Mouse (Mus musculus): ENCODE measurements around the gene Ccdc120. TPM values are rescaled to one million over a fixed set of nuclear protein-coding genes. Genes with fewer than 3 reads are reported as not detected.

Ccdc120 gene
- total and polyA plus RNA-seq, 2 experiments: 0.37 to 1.1 TPM

- TF ChIP-seq CTCF (IDR thresholded peaks at IDR 0.05; ENCODE audit: low read depth, low read length) (no peak), POLR2A (IDR thresholded peaks at IDR 0.05; ENCODE audit: extremely low read depth, insufficient read depth, low read length) (peak; percentile 69)
- under 1% methylated on average over 33 of the region's 33 CpGs for WGBS
- peaks cover 2% of the 10 kb centered on the region; the same call in 1 of the 2 replicates for H3K79me2 ChIP-seq (ENCODE audit: control insufficient read depth, insufficient read depth, low read length)
These were observed 53.7 kb downstream of the Ccdc120 start, which contains the start of gene Gpkow for GRCm38 (mm10) chrX:7696954-7697381. Gene Gpkow, plus strand, starts transcription at chrX:7697131.

GRCm38 (mm10) chrX:7696520-7696919 is 54.2 kb downstream of the Ccdc120 start:
- Histone ChIP-seq H3K27ac (replicated peaks; ENCODE audit: insufficient read depth, low read depth, low read length) (no peak overlapping the region), H3K9ac (ENCODE audit: low read depth, low read length) (no peak overlapping the region), H3K4me1 (ENCODE audit: control insufficient read depth, insufficient read depth, low read length) (no peaks in the 10 kb centered on the region; the same call in 1 of the 2 replicates), H3K79me2 (ENCODE audit: control insufficient read depth, insufficient read depth, low read length) (peaks cover 2% of the 10 kb centered on the region; the same call in 1 of the 2 replicates), H3K36me3 (ENCODE audit: control insufficient read depth, insufficient read depth, low read length) (peaks cover 9% of the 10 kb centered on the region; the same call in 1 of the 2 replicates), H3K4me3 (ENCODE audit: insufficient read depth, low read depth, low read length) (0 out of 2 replicates have a peak overlapping the region, but pooled peaks have one; percentile 37), H3K27me3 (ENCODE audit: control insufficient read depth, insufficient read depth, low read length) (no peaks in the 10 kb centered on the region)
- TF ChIP-seq CTCF (IDR thresholded peaks at IDR 0.05; ENCODE audit: low read depth, low read length): no peak
- no peak for TF ChIP-seq POLR2A (IDR thresholded peaks at IDR 0.05; ENCODE audit: extremely low read depth, insufficient read depth, low read length)
- DNase-seq (ENCODE audit: extremely low read depth, low read depth, low spot score): no peak
- 37% methylated on average over 6 of the region's 6 CpGs for WGBS

More at GRCm38 (mm10) chrX:7696954-7697381, 53.7 kb downstream of the Ccdc120 start, which contains the start of gene Gpkow:
- H3K4me1 ChIP-seq (ENCODE audit: control insufficient read depth, insufficient read depth, low read length): no peaks in the 10 kb centered on the region; the same call in 1 of the 2 replicates
- peak; percentile 93 for DNase-seq (ENCODE audit: extremely low read depth, low read depth, low spot score)
- peak within 1 kb of the TSS; percentile 83 for H3K9ac ChIP-seq (ENCODE audit: low read depth, low read length)
- H3K27ac ChIP-seq (replicated peaks; ENCODE audit: insufficient read depth, low read depth, low read length): peak within 1 kb of the TSS; percentile 68
- H3K27me3 ChIP-seq (ENCODE audit: control insufficient read depth, insufficient read depth, low read length): no peaks in the 10 kb centered on the region
- peak within 1 kb of the TSS; percentile 92 for H3K4me3 ChIP-seq (ENCODE audit: insufficient read depth, low read depth, low read length)
- peaks cover 9% of the 10 kb centered on the region; the same call in 1 of the 2 replicates for H3K36me3 ChIP-seq (ENCODE audit: control insufficient read depth, insufficient read depth, low read length)

- peak; percentile 39 for DNase-seq (ENCODE audit: extremely low read depth, low read depth, low spot score)
- Histone ChIP-seq H3K79me2 (ENCODE audit: control insufficient read depth, insufficient read depth, low read length) (no peaks in the 10 kb centered on the region; the same call in 1 of the 2 replicates), H3K27me3 (ENCODE audit: control insufficient read depth, insufficient read depth, low read length) (no peaks in the 10 kb centered on the region), H3K4me1 (ENCODE audit: control insufficient read depth, insufficient read depth, low read length) (no peaks in the 10 kb centered on the region; the same call in 1 of the 2 replicates), H3K36me3 (ENCODE audit: control insufficient read depth, insufficient read depth, low read length) (no peaks in the 10 kb centered on the region), H3K4me3 (ENCODE audit: insufficient read depth, low read depth, low read length) (no peak overlapping the region), H3K9ac (ENCODE audit: low read depth, low read length) (no peak overlapping the region), H3K27ac (replicated peaks; ENCODE audit: insufficient read depth, low read depth, low read length) (no peak overlapping the region)
- peak; percentile 56 for TF ChIP-seq CTCF (IDR thresholded peaks at IDR 0.05; ENCODE audit: low read depth, low read length)
- TF ChIP-seq POLR2A (IDR thresholded peaks at IDR 0.05; ENCODE audit: extremely low read depth, insufficient read depth, low read length): no peak
- 31% methylated on average over 4 of the region's 4 CpGs for WGBS
These were observed 57.8 kb downstream of the Ccdc120 start for GRCm38 (mm10) chrX:7692862-7693261.

- Histone ChIP-seq H3K27ac (replicated peaks; ENCODE audit: insufficient read depth, low read depth, low read length) (no peak overlapping the region), H3K79me2 (ENCODE audit: control insufficient read depth, insufficient read depth, low read length) (no peaks in the 10 kb centered on the region), H3K9ac (ENCODE audit: low read depth, low read length) (no peak overlapping the region), H3K4me3 (ENCODE audit: insufficient read depth, low read depth, low read length) (no peak overlapping the region), H3K27me3 (ENCODE audit: control insufficient read depth, insufficient read depth, low read length) (no peaks in the 10 kb centered on the region), H3K36me3 (ENCODE audit: control insufficient read depth, insufficient read depth, low read length) (no peaks in the 10 kb centered on the region), H3K4me1 (ENCODE audit: control insufficient read depth, insufficient read depth, low read length) (no peaks in the 10 kb centered on the region)
- TF ChIP-seq POLR2A (IDR thresholded peaks at IDR 0.05; ENCODE audit: extremely low read depth, insufficient read depth, low read length) (no peak), CTCF (IDR thresholded peaks at IDR 0.05; ENCODE audit: low read depth, low read length) (no peak)
- WGBS: 78% methylated on average over 3 of the region's 3 CpGs
- no peak for DNase-seq (ENCODE audit: extremely low read depth, low read depth, low spot score)
These were observed 60.2 kb downstream of the Ccdc120 start for GRCm38 (mm10) chrX:7690486-7690885.

GRCm38 (mm10) chrX:7688321-7688720 is 62.4 kb downstream of the Ccdc120 start:
- WGBS: 86% methylated on average over 2 of the region's 2 CpGs

More at GRCm38 (mm10) chrX:7688321-7688720, 62.4 kb downstream of the Ccdc120 start:
- H3K27me3 ChIP-seq (ENCODE audit: control insufficient read depth, insufficient read depth, low read length): no peaks in the 10 kb centered on the region
- H3K79me2 ChIP-seq (ENCODE audit: control insufficient read depth, insufficient read depth, low read length): no peaks in the 10 kb centered on the region
- TF ChIP-seq POLR2A (IDR thresholded peaks at IDR 0.05; ENCODE audit: extremely low read depth, insufficient read depth, low read length): no peak
- H3K27ac ChIP-seq (replicated peaks; ENCODE audit: insufficient read depth, low read depth, low read length): no peak overlapping the region
- DNase-seq (ENCODE audit: extremely low read depth, low read depth, low spot score): no peak
- no peaks in the 10 kb centered on the region for H3K36me3 ChIP-seq (ENCODE audit: control insufficient read depth, insufficient read depth, low read length)
- H3K9ac ChIP-seq (ENCODE audit: low read depth, low read length): no peak overlapping the region
- H3K4me1 ChIP-seq (ENCODE audit: control insufficient read depth, insufficient read depth, low read length): no peaks in the 10 kb centered on the region
- H3K4me3 ChIP-seq (ENCODE audit: insufficient read depth, low read depth, low read length): no peak overlapping the region

Other genes starting within 250 kb of the Ccdc120 start
- gene Foxp3, start 177.3 kb downstream of the Ccdc120 start, total RNA-seq (2014; rRNA removed): not detected in 2 replicates
- 0.07 TPM in 1 of 2 replicates, not detected in the other for gene Foxp3, start 177.3 kb downstream of the Ccdc120 start, polyA plus RNA-seq (2012; rRNA removed)
- 0.74 and 0.81 TPM in 2 replicates for gene Ppp1r3f, start 176.6 kb downstream of the Ccdc120 start, total RNA-seq (2014; rRNA removed)
- 0.50 and 0.80 TPM in 2 replicates for gene Ppp1r3f, start 176.6 kb downstream of the Ccdc120 start, polyA plus RNA-seq (2012; rRNA removed)
- gene Ccdc22, start 145.4 kb downstream of the Ccdc120 start, total RNA-seq (2014; rRNA removed): 9.1 and 13.2 TPM in 2 replicates
- 10.8 and 12.3 TPM in 2 replicates for gene Ccdc22, start 145.4 kb downstream of the Ccdc120 start, polyA plus RNA-seq (2012; rRNA removed)
- under 0.01 TPM in 2 replicates for gene Cacna1f, start 143.8 kb downstream of the Ccdc120 start, total RNA-seq (2014; rRNA removed)
- gene Cacna1f, start 143.8 kb downstream of the Ccdc120 start, polyA plus RNA-seq (2012; rRNA removed): 0.04 TPM in 2 replicates
- 0.40 and 0.46 TPM in 2 replicates for gene Syp, start 112.4 kb downstream of the Ccdc120 start, total RNA-seq (2014; rRNA removed)
- gene Syp, start 112.4 kb downstream of the Ccdc120 start, polyA plus RNA-seq (2012; rRNA removed): 0.25 and 0.42 TPM in 2 replicates
- 2.0 and 2.8 TPM in 2 replicates for gene Prickle3, start 93.6 kb downstream of the Ccdc120 start, total RNA-seq (2014; rRNA removed)
- gene Prickle3, start 93.6 kb downstream of the Ccdc120 start, polyA plus RNA-seq (2012; rRNA removed): 4.6 and 6.8 TPM in 2 replicates
- 0.92 and 1.7 TPM in 2 replicates for gene Plp2, start 79.5 kb downstream of the Ccdc120 start, total RNA-seq (2014; rRNA removed)
- 3.7 and 4.0 TPM in 2 replicates for gene Plp2, start 79.5 kb downstream of the Ccdc120 start, polyA plus RNA-seq (2012; rRNA removed)
- gene Magix, start 69.7 kb downstream of the Ccdc120 start, total RNA-seq (2014; rRNA removed): 20.9 and 21.3 TPM in 2 replicates
- gene Magix, start 69.7 kb downstream of the Ccdc120 start, polyA plus RNA-seq (2012; rRNA removed): 33.0 and 36.9 TPM in 2 replicates
- 5.0 and 5.5 TPM in 2 replicates for gene Gpkow, start 53.8 kb downstream of the Ccdc120 start, total RNA-seq (2014; rRNA removed)
- gene Gpkow, start 53.8 kb downstream of the Ccdc120 start, polyA plus RNA-seq (2012; rRNA removed): 4.3 and 5.0 TPM in 2 replicates
- 33.4 and 37.1 TPM in 2 replicates for gene Wdr45, start 36.6 kb downstream of the Ccdc120 start, total RNA-seq (2014; rRNA removed)
- 39.9 and 48.3 TPM in 2 replicates for gene Wdr45, start 36.6 kb downstream of the Ccdc120 start, polyA plus RNA-seq (2012; rRNA removed)
- gene Gm45208, start 28.7 kb downstream of the Ccdc120 start, total RNA-seq (2014; rRNA removed): 1.0 TPM in 1 of 2 replicates, not detected in the other
- 1.5 and 1.9 TPM in 2 replicates for gene Gm45208, start 28.7 kb downstream of the Ccdc120 start, polyA plus RNA-seq (2012; rRNA removed)
- gene Praf2, start 22.5 kb downstream of the Ccdc120 start, total RNA-seq (2014; rRNA removed): 1.1 and 2.8 TPM in 2 replicates
- 7.7 and 13.9 TPM in 2 replicates for gene Praf2, start 22.5 kb downstream of the Ccdc120 start, polyA plus RNA-seq (2012; rRNA removed)
- 4.7 and 9.4 TPM in 2 replicates for gene Tfe3, start 11.7 kb upstream of the Ccdc120 start, total RNA-seq (2014; rRNA removed)
- gene Tfe3, start 11.7 kb upstream of the Ccdc120 start, polyA plus RNA-seq (2012; rRNA removed): 15.6 and 17.0 TPM in 2 replicates
- 11.5 and 13.5 TPM in 2 replicates for gene Gripap1, start 38.9 kb upstream of the Ccdc120 start, total RNA-seq (2014; rRNA removed)
- gene Gripap1, start 38.9 kb upstream of the Ccdc120 start, polyA plus RNA-seq (2012; rRNA removed): 14.6 and 22.2 TPM in 2 replicates
- not detected in 2 replicates for gene Kcnd1, start 71.4 kb upstream of the Ccdc120 start, total RNA-seq (2014; rRNA removed)
- 0.11 TPM in 2 replicates for gene Kcnd1, start 71.4 kb upstream of the Ccdc120 start, polyA plus RNA-seq (2012; rRNA removed)
- 18.0 and 22.0 TPM in 2 replicates for gene Otud5, start 90.5 kb upstream of the Ccdc120 start, total RNA-seq (2014; rRNA removed)
- gene Otud5, start 90.5 kb upstream of the Ccdc120 start, polyA plus RNA-seq (2012; rRNA removed): 14.2 and 17.0 TPM in 2 replicates
- 0.74 and 1.9 TPM in 2 replicates for gene Pim2, start 127.4 kb upstream of the Ccdc120 start, total RNA-seq (2014; rRNA removed)
- gene Pim2, start 127.4 kb upstream of the Ccdc120 start, polyA plus RNA-seq (2012; rRNA removed): 4.7 and 5.4 TPM in 2 replicates
- 10.6 and 11.5 TPM in 2 replicates for gene Slc35a2, start 133.1 kb upstream of the Ccdc120 start, total RNA-seq (2014; rRNA removed)
- gene Slc35a2, start 133.1 kb upstream of the Ccdc120 start, polyA plus RNA-seq (2012; rRNA removed): 34.7 and 42.6 TPM in 2 replicates
- 14.3 and 15.3 TPM in 2 replicates for gene Pqbp1, start 148.4 kb upstream of the Ccdc120 start, total RNA-seq (2014; rRNA removed)
- 49.1 and 51.2 TPM in 2 replicates for gene Pqbp1, start 148.4 kb upstream of the Ccdc120 start, polyA plus RNA-seq (2012; rRNA removed)
- gene Timm17b, start 148.5 kb upstream of the Ccdc120 start, total RNA-seq (2014; rRNA removed): 20.7 and 27.5 TPM in 2 replicates
- gene Timm17b, start 148.5 kb upstream of the Ccdc120 start, polyA plus RNA-seq (2012; rRNA removed): 53.7 and 58.2 TPM in 2 replicates
- not detected in 2 replicates for gene Gm10491, start 156.9 kb upstream of the Ccdc120 start, total RNA-seq (2014; rRNA removed)
- not detected in 2 replicates for gene Gm10491, start 156.9 kb upstream of the Ccdc120 start, polyA plus RNA-seq (2012; rRNA removed)
- not detected in 2 replicates for gene Gm10490, start 158.6 kb upstream of the Ccdc120 start, total RNA-seq (2014; rRNA removed)
- gene Gm10490, start 158.6 kb upstream of the Ccdc120 start, polyA plus RNA-seq (2012; rRNA removed): not detected in 2 replicates
- 0.09 TPM in 1 of 2 replicates, not detected in the other for gene Pcsk1n, start 168.9 kb upstream of the Ccdc120 start, total RNA-seq (2014; rRNA removed)
- gene Pcsk1n, start 168.9 kb upstream of the Ccdc120 start, polyA plus RNA-seq (2012; rRNA removed): not detected in 2 replicates
- not detected in 2 replicates for gene Eras, start 177.7 kb upstream of the Ccdc120 start, total RNA-seq (2014; rRNA removed)
- not detected in 2 replicates for gene Eras, start 177.7 kb upstream of the Ccdc120 start, polyA plus RNA-seq (2012; rRNA removed)
- 9.8 and 13.3 TPM in 2 replicates for gene Hdac6, start 197.0 kb upstream of the Ccdc120 start, total RNA-seq (2014; rRNA removed)
- 17.5 and 19.8 TPM in 2 replicates for gene Hdac6, start 197.0 kb upstream of the Ccdc120 start, polyA plus RNA-seq (2012; rRNA removed)
- gene Gata1, start 227.2 kb upstream of the Ccdc120 start, total RNA-seq (2014; rRNA removed): 0.09 TPM in 1 of 2 replicates, not detected in the other
- gene Gata1, start 227.2 kb upstream of the Ccdc120 start, polyA plus RNA-seq (2012; rRNA removed): 0.06 TPM in 1 of 2 replicates, not detected in the other

Data from liver, adult 2 months (tissue).